Mouse (Mus musculus) liver, adult 2 months (tissue): ENCODE measurements around the gene Uaca.

Source experiments
- CTCF ChIP-seq: fragments of 200-500 bp; IDR thresholded peaks from 2 replicates; pipeline ENCODE4 v1.5.1; 2011; ENCODE audit warnings: low read depth, low read length, control low read depth
- POLR2A ChIP-seq: fragments of 200-500 bp; IDR thresholded peaks from 2 replicates; pipeline ENCODE4 v1.6.1; 2011; ENCODE audit warnings: low read length, control low read depth; ENCODE audit not compliant: insufficient read depth; ENCODE audit errors: extremely low read depth

DNA sequence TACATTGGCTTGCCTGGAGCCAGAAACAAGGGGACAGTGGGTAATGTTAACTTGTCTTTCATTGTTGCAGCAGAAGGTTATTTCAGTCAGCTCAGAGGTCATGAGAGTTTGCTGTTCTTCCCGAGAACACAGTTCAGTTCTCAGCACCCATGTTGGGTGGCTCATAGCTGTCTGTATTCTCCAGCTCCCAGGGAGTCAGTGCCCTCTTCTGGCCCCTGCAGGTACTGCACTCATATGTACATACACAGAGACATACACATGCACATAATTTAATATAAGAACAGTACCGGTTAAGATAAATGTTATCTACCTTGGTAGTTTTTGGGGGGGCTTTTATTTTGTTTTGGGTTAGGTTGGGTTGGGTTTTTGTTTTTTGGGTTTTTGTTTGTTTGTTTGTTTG lies 45.2 kb upstream of the Uaca start:
- peak; percentile 23; the same call in 1 of the 2 replicates for TF ChIP-seq CTCF
- no peak for TF ChIP-seq POLR2A
